Mouse (Mus musculus) liver, postnatal 0 days (tissue): ENCODE measurements around the gene Pisd. TPM values are rescaled to one million over a fixed set of nuclear protein-coding genes. Genes with fewer than 3 reads are reported as not detected.

ENCODE experiments used
- ATAC-seq: fragments of 200-750 bp; cut with Nextera tagmentation; 2 replicates; pipeline ENCODE4 v1.8.0; 2017; ENCODE audit warnings: mild to moderate bottlenecking, moderate library complexity
- DNase-seq: peaks from one replicate; pipeline ENCODE4 v3.0.0-alpha.2; 2016
- H3K27ac ChIP-seq: fragments of 300-500 bp; sonication (generic); 2 replicates; pipeline ENCODE4 v1.5.1; 2014; ENCODE audit warnings: antibody characterized with exemption, moderate library complexity, mild to moderate bottlenecking, low read depth
- H3K27me3 ChIP-seq: fragments of 300-500 bp; sonication (generic); 2 replicates; pipeline ENCODE4 v1.6.1; 2014; ENCODE audit warnings: low read length, control low read depth, mixed read lengths; ENCODE audit not compliant: insufficient read depth
- H3K36me3 ChIP-seq: fragments of 300-500 bp; sonication (generic); replicated peaks from 2 replicates; pipeline ENCODE4 v1.6.1; 2014; ENCODE audit warnings: mild to moderate bottlenecking, control low read depth, low read length, moderate library complexity, mixed read lengths; ENCODE audit not compliant: insufficient read depth
- H3K4me1 ChIP-seq: fragments of 300-500 bp; sonication (generic); 2 replicates; pipeline ENCODE4 v1.6.1; 2014; ENCODE audit warnings: antibody characterized with exemption, mild to moderate bottlenecking, control low read depth; ENCODE audit not compliant: insufficient read depth
- H3K4me2 ChIP-seq: fragments of 300-500 bp; sonication (generic); 2 replicates; pipeline ENCODE4 v1.6.1; 2014; ENCODE audit warnings: low read depth, mild to moderate bottlenecking, low read length, moderate library complexity, mixed read lengths
- H3K4me3 ChIP-seq: fragments of 300-500 bp; sonication (generic); 2 replicates; pipeline ENCODE4 v1.5.1; 2014; ENCODE audit warnings: low read depth, low read length
- H3K9ac ChIP-seq: fragments of 300-500 bp; sonication (generic); replicated peaks from 2 replicates; pipeline ENCODE4 v1.6.1; 2014; ENCODE audit warnings: mild to moderate bottlenecking, moderate library complexity
- H3K9me3 ChIP-seq: fragments of 300-500 bp; sonication (generic); 2 replicates; pipeline ENCODE4 v1.6.1; 2016; ENCODE audit warnings: mild to moderate bottlenecking, control low read depth, low read length, mixed read lengths
- CTCF ChIP-seq: sonication (generic); IDR thresholded peaks from 2 replicates; pipeline ENCODE4 v1.5.1; 2016; ENCODE audit warnings: antibody characterized with exemption, low read depth
- EP300 ChIP-seq: IDR thresholded peaks from 2 replicates; pipeline ENCODE4 v1.6.1; 2016; ENCODE audit warnings: antibody characterized with exemption, low read depth, mild to moderate bottlenecking
- WGBS: fragments of 180-500 bp; shearing (Covaris S2); extraction: QIAGEN DNeasy Blood & Tissue Kit; methylation state at CpG from one replicate; pipeline ENCODE4 v1.1.7; 2014; ENCODE audit not compliant: insufficient replicate concordance; 5-methylcytosine and 5-hydroxymethylcytosine counted together
- polyA plus RNA-seq: library from polyadenylated mRNA; unstranded; fragments of >200 nt; fragmentation: Nextera tagmentation; extraction: Ambion mirVana; gene quantifications from 2 replicates; pipeline ENCODE4 v1.2.1, GENCODE M21; 2015

Pisd gene
- polyA plus RNA-seq, 1 experiment from 2014 or later, result 42.2 TPM

GRCm38 (mm10) chr5:32722263-32722662, 63.2 kb downstream of the Pisd start:
- ATAC-seq, result no peak

DNA sequence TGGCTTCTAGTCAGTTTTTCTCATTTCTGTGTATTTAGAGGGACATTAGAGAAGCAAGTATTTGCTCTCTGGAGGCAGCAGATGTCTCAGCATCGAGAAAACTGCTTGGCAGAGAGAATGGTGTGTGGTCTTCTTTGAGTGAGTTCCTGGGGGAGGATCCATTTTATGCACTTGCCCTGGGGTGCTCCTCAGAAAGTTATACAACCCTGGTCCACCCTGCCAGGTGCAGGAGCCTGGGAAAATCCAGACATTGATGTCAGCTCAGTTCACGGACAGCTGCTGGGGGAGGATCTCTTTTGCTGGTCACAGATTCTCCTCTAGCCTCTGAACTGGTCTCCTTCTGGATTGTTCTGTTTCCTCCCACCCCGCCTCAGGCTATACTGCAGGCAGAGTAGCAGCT, 64.1 kb downstream of the Pisd start:
- no peak for ATAC-seq
- WGBS, result 57% methylated on average over 3 of the region's 3 CpGs
- Histone ChIP-seq H3K4me3 (no peak overlapping the region), H3K36me3 (no peaks in the 10 kb centered on the region), H3K4me1 (peaks cover 10% of the 10 kb centered on the region; the same call in 1 of the 2 replicates), H3K4me2 (no peak overlapping the region), H3K27me3 (no peaks in the 10 kb centered on the region), H3K27ac (no peak overlapping the region), H3K9ac (no peak overlapping the region), H3K9me3 (no peaks in the 10 kb centered on the region)
- no peak for DNase-seq
- TF ChIP-seq CTCF (no peak), EP300 (no peak)

More at GRCm38 (mm10) chr5:32722263-32722662, 63.2 kb downstream of the Pisd start:
- H3K36me3 ChIP-seq, result no peaks in the 10 kb centered on the region
- no peak overlapping the region for H3K4me2 ChIP-seq
- H3K9me3 ChIP-seq, result no peaks in the 10 kb centered on the region
- no peak overlapping the region for H3K9ac ChIP-seq
- peaks cover 8% of the 10 kb centered on the region; the same call in 1 of the 2 replicates for H3K4me1 ChIP-seq
- no peaks in the 10 kb centered on the region for H3K27me3 ChIP-seq
- TF ChIP-seq CTCF, result no peak
- TF ChIP-seq EP300, result no peak
- 66% methylated on average over 7 of the region's 7 CpGs for WGBS
- no peak overlapping the region for H3K27ac ChIP-seq
- DNase-seq, result peak; percentile 13
- no peak overlapping the region for H3K4me3 ChIP-seq

DNA sequence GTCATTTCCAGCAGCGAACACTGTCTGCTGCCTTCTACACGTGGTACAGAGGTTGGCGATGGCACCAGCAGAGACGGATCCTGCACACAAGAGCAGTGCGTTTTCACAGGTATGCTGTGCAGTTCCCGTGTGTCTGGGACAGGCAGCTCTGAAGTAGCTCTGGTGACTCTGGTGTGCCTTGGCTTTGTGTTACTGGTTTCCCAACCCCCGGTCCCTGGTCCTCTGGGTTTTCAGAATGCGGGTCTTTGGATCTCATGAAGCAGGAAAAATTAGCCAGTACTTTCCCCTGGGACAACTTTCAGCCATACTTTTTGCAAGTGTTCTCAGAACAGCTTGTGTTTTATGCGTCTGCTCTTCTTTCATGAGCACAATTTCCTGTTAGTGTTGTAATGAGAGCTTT, 65.0 kb downstream of the Pisd start:
- Histone ChIP-seq H3K4me2 (no peak overlapping the region), H3K4me3 (no peak overlapping the region), H3K4me1 (peaks cover 10% of the 10 kb centered on the region; the same call in 1 of the 2 replicates), H3K36me3 (no peaks in the 10 kb centered on the region), H3K27ac (peak overlapping the region; percentile 22; the same call in 1 of the 2 replicates), H3K27me3 (no peaks in the 10 kb centered on the region), H3K9me3 (no peaks in the 10 kb centered on the region), H3K9ac (no peak overlapping the region)
- ATAC-seq (no peak), DNase-seq (peak; percentile 10)
- 72% methylated on average over 9 of the region's 9 CpGs for WGBS
- TF ChIP-seq CTCF (no peak), EP300 (no peak)

DNA sequence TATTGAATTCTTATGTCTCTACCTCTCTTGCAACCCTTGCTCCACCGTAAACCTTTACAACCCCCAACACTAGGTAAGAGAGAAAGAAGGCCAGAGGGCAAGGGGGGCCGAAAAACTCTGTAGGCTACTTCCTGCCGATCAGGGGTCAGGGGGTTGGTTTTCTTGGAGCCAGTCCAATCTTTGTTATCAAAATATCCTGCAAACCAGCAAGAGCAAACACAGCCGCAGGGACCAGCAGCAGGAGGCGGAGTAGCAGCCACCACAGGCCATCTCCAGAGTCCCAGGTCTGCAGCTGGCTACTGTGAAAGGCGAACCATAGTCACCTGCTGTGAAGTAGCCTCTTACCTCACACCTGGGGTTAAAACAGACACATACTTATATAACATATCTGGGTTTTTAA, 66.5 kb downstream of the Pisd start:
- Histone ChIP-seq H3K4me3 (no peak overlapping the region), H3K4me1 (peaks cover 10% of the 10 kb centered on the region; the same call in 1 of the 2 replicates), H3K9me3 (no peaks in the 10 kb centered on the region), H3K4me2 (no peak overlapping the region), H3K27ac (peak overlapping the region; percentile 77), H3K27me3 (no peaks in the 10 kb centered on the region), H3K36me3 (no peaks in the 10 kb centered on the region), H3K9ac (no peak overlapping the region)
- 41% methylated on average over 6 of the region's 6 CpGs for WGBS
- ATAC-seq, result peak; percentile 24; the same call in 1 of the 2 replicates
- DNase-seq, result peak; percentile 59
- no peak for TF ChIP-seq EP300
- 0 out of 2 replicates have a peak, but pooled peaks have one; percentile 4 for TF ChIP-seq CTCF

DNA sequence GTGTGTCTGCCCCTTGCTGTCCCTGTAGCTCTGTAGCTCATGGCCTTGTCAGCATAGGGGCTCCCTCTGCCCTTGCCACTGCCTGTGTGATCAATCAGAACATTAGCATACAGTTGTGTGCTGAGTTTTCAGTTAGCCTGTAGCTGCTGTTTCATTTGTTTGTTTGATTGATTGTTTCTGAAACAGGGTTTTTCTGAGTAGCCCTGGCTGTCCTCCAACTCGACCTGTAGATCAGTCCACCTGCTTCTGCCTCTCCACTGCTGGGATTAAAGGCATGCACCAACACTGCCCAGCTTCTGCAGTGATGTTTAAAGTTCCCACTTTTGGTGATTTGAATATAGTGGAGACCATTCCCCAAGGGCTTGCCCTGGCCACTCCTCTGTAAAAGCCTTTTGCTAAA, 67.7 kb downstream of the Pisd start:
- WGBS, result 41% methylated on average over 1 of the region's 1 CpGs
- DNase-seq (peak; percentile 67), ATAC-seq (peak; percentile 26)
- Histone ChIP-seq H3K36me3 (no peaks in the 10 kb centered on the region), H3K4me3 (no peak overlapping the region), H3K4me2 (no peak overlapping the region), H3K4me1 (peaks cover 16% of the 10 kb centered on the region), H3K27ac (peak overlapping the region; percentile 77), H3K9ac (no peak overlapping the region), H3K27me3 (no peaks in the 10 kb centered on the region), H3K9me3 (no peaks in the 10 kb centered on the region)
- TF ChIP-seq CTCF (no peak), EP300 (no peak)

DNA sequence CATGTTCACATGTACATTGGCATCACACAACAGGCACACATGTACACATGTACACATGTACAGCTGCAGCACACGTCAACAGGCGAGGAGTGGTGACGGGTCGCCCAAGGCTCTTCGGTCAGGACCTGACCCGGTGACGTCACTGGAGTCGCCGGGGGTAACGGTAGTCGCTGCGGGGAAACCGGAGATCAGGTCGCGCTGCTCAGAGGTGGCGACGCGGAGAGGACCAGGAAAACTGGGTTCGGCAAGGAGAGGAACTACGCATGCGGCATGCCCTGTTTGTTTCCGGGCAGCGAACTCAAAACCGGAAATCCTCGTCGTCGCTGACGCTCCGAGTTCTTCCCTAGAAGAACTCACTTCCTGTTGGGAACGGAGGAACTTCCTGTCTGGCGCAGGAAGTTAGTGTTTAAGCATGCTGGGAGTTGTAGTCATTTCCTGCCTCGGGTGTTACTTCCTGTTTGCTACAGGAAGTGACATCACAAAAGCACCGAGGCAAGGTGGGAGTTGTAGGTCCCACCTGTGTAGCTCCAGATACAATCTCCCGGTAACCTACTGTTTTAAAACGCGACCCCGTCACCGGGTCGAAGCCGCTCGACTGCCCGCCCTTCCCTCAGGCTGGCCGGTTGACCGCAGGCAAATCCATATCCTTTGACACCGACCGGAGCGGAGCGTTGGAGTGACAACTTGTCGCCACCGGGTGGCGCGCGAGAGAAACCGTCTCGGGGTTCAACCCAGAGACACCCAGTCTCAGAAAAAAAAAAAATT, 71.6 kb downstream of the Pisd start:
- DNase-seq, result peak; percentile 90
- Histone ChIP-seq H3K4me1 (peaks cover 10% of the 10 kb centered on the region; the same call in 1 of the 2 replicates), H3K9me3 (no peaks in the 10 kb centered on the region), H3K36me3 (no peaks in the 10 kb centered on the region), H3K4me2 (peak overlapping the region; percentile 73), H3K4me3 (peak overlapping the region; percentile 63), H3K9ac (peak overlapping the region; percentile 45), H3K27ac (peak overlapping the region; percentile 88), H3K27me3 (no peaks in the 10 kb centered on the region)
- peak; percentile 88 for ATAC-seq
- WGBS, result under 1% methylated on average over 55 of the region's 55 CpGs
- TF ChIP-seq CTCF (peak; percentile 87), EP300 (peak; percentile 59)
